Mouse (Mus musculus): ENCODE results near the gene Xlr3c.
"Not testable (repeated sequence)": the region's sequence is repeated elsewhere in the genome, so short reads cannot be mapped to it uniquely, and the experiment has no call there.

GRCm38 (mm10) chrX:73213819-73214564 lies 51.2 kb downstream of the Xlr3c start, which contains the start of gene Xlr4b:
- not testable (repeated sequence) for TF ChIP-seq CTCF (IDR thresholded peaks at IDR 0.05; ENCODE audit: borderline replicate concordance, control insufficient read depth, extremely low read depth, insufficient read depth, low read length, poor library complexity); POLR2A (IDR thresholded peaks at IDR 0.05; ENCODE audit: control insufficient read depth, extremely low read depth, insufficient read depth, low read length, poor library complexity)
